ENCODE assay signal across 8 mouse cellular contexts in genomic region chr4:71130946-71131669, GRCm38 (mm10).
A peak's percentile ranks its signal among the peaks of the same experiment; 100 is the strongest.
DNase-seq lines count a peak whose midpoint lies in the region; ATAC-seq and TF ChIP-seq lines count a peak whose summit lies in the region.

No protein-coding gene starts in this region.

- H3K79me2 ChIP-seq in heart, adult 2 months (replicated peaks; ENCODE audit: control insufficient read depth, insufficient read depth, low read length) = no peaks in the 10 kb centered on the region

- no peak overlapping the region for H3K4me2 ChIP-seq in intestine, embryonic 15.5 days (replicated peaks)
- no peak overlapping the region for H3K4me2 ChIP-seq in midbrain, embryonic 15.5 days

- no peaks in the 10 kb centered on the region for H3K27me3 ChIP-seq in intestine, embryonic 15.5 days (replicated peaks)
- no peaks in the 10 kb centered on the region for H3K27me3 ChIP-seq in midbrain, embryonic 15.5 days (replicated peaks)
- H3K27me3 ChIP-seq in heart, adult 2 months (ENCODE audit: control insufficient read depth, insufficient read depth, low read length) = no peaks in the 10 kb centered on the region

- TF ChIP-seq CTCF in heart, adult 2 months (IDR thresholded peaks at IDR 0.05) = no peak

- no peak for TF ChIP-seq POLR2A in heart, adult 2 months (IDR thresholded peaks at IDR 0.05; ENCODE audit: insufficient read depth, low read depth, low read length)

- H3K4me1 ChIP-seq in intestine, embryonic 15.5 days (replicated peaks) = no peaks in the 10 kb centered on the region
- H3K4me1 ChIP-seq in midbrain, embryonic 15.5 days = no peaks in the 10 kb centered on the region
- H3K4me1 ChIP-seq in heart, adult 2 months (ENCODE audit: control insufficient read depth, insufficient read depth, low read length) = no peaks in the 10 kb centered on the region

- H3K9me3 ChIP-seq in intestine, embryonic 15.5 days = no peaks in the 10 kb centered on the region
- no peaks in the 10 kb centered on the region for H3K9me3 ChIP-seq in midbrain, embryonic 15.5 days

- TF ChIP-seq EP300 in heart, adult 2 months (IDR thresholded peaks at IDR 0.05; ENCODE audit: insufficient read depth, low read depth, low read length) = no peak

- H3K27ac ChIP-seq in intestine, embryonic 15.5 days = no peak overlapping the region
- H3K27ac ChIP-seq in midbrain, embryonic 15.5 days = no peak overlapping the region
- no peak overlapping the region for H3K27ac ChIP-seq in heart, adult 2 months

- intact Hi-C loops in heart, adult 2 months (cut with DNase I) = no loop called here

- peak; percentile 63; the same call in 1 of the 2 replicates for ATAC-seq in intestine, embryonic 15.5 days
- peak; percentile 85 for ATAC-seq in midbrain, embryonic 15.5 days (replicated peaks)

- H3K4me3 ChIP-seq in intestine, embryonic 15.5 days (replicated peaks) = no peak overlapping the region
- H3K4me3 ChIP-seq in midbrain, embryonic 15.5 days = no peak overlapping the region
- H3K4me3 ChIP-seq in heart, adult 2 months = no peak overlapping the region

- peak; percentile 1 to 33 for DNase-seq in frontal cortex, postnatal 36 days (ENCODE audit: low spot score in 2 of 2)
- DNase-seq in frontal cortex, postnatal 14 days (ENCODE audit: low spot score in 2 of 2) = no peak
- peak; percentile 54 for DNase-seq in embryo, embryonic 9.5 days (ENCODE audit: extremely low spot score)
- DNase-seq in spleen, postnatal 10 days (ENCODE audit: low spot score in 2 of 2) = no peak
- no peak for DNase-seq in thymus, postnatal 4 days
- no peak for DNase-seq in heart, adult 2 months

- 40% methylated on average over 7 of the region's 7 CpGs for WGBS in intestine, embryonic 15.5 days
- WGBS in midbrain, embryonic 15.5 days = 30% methylated on average over 7 of the region's 7 CpGs
- whole genome bisulfite sequencing in heart, adult 2 months = 68% methylated on average over 7 of the region's 7 CpGs

- no peaks in the 10 kb centered on the region for H3K36me3 ChIP-seq in intestine, embryonic 15.5 days
- no peaks in the 10 kb centered on the region for H3K36me3 ChIP-seq in midbrain, embryonic 15.5 days (replicated peaks)
- no peaks in the 10 kb centered on the region for H3K36me3 ChIP-seq in heart, adult 2 months (ENCODE audit: control insufficient read depth, insufficient read depth, low read length)

- no peak overlapping the region for H3K9ac ChIP-seq in intestine, embryonic 15.5 days
- no peak overlapping the region for H3K9ac ChIP-seq in midbrain, embryonic 15.5 days
- H3K9ac ChIP-seq in heart, adult 2 months (ENCODE audit: low read depth, low read length) = no peak overlapping the region

Comparison
In these comparisons a context has a peak if more than half of its experiments do, and no peak if none do; other contexts are left out.
1. DNase-seq: peak in frontal cortex, postnatal 36 days (2 of 2) and embryo, embryonic 9.5 days (single experiment); none in frontal cortex, postnatal 14 days (0 of 2), spleen, postnatal 10 days (0 of 2), thymus, postnatal 4 days (single experiment) and heart, adult 2 months (0 of 2).